Mouse (Mus musculus) kidney, postnatal 10 days (tissue): Measurements from ENCODE around the gene Actl7a.

Source experiments
- DNase-seq: peaks from one replicate; pipeline ENCODE4 v3.0.0; 2021; ENCODE audit warnings: mixed read lengths

Actl7a gene

GRCm38 (mm10) chr4:56743363-56744195, at the start of gene Actl7a:
Gene Actl7a (plus strand): TSS chr4:56743413.
- DNase-seq: no peak

- no peak for DNase-seq
Measured at GRCm38 (mm10) chr4:56696401-56696800, 46.8 kb upstream of the Actl7a start.

- DNase-seq: no peak
Measured at GRCm38 (mm10) chr4:56698671-56699070, 44.5 kb upstream of the Actl7a start.

- DNase-seq: peak; percentile 23
Measured at GRCm38 (mm10) chr4:56702234-56702633, 41.0 kb upstream of the Actl7a start.

GRCm38 (mm10) chr4:56713155-56713554, 30.1 kb upstream of the Actl7a start:
- DNase-seq: no peak

GRCm38 (mm10) chr4:56716801-56717200, 26.4 kb upstream of the Actl7a start:
- DNase-seq: no peak

GRCm38 (mm10) chr4:56717932-56718331, 25.3 kb upstream of the Actl7a start:
- DNase-seq: no peak

- no peak for DNase-seq
Measured at GRCm38 (mm10) chr4:56718573-56719442, 24.4 kb upstream of the Actl7a start.

GRCm38 (mm10) chr4:56719456-56719855, 23.8 kb upstream of the Actl7a start:
- no peak for DNase-seq

GRCm38 (mm10) chr4:56720403-56720802, 22.8 kb upstream of the Actl7a start:
- DNase-seq: no peak

- peak; percentile 57 for DNase-seq
Measured at GRCm38 (mm10) chr4:56721469-56721868, 21.7 kb upstream of the Actl7a start.

GRCm38 (mm10) chr4:56722346-56722745, 20.9 kb upstream of the Actl7a start:
- no peak for DNase-seq

- DNase-seq: no peak
Measured at GRCm38 (mm10) chr4:56723237-56723636, 20.0 kb upstream of the Actl7a start.

- peak; percentile 28 for DNase-seq
Measured at GRCm38 (mm10) chr4:56725839-56726238, 17.4 kb upstream of the Actl7a start.

- no peak for DNase-seq
Measured at GRCm38 (mm10) chr4:56740020-56740485, 3.2 kb upstream of the Actl7a start, which contains the start of gene Gm26657. Gene Gm26657 (plus strand): TSS chr4:56740070.

GRCm38 (mm10) chr4:56740611-56741010, 2.6 kb upstream of the Actl7a start:
- no peak for DNase-seq

- no peak for DNase-seq
Measured at GRCm38 (mm10) chr4:56741041-56741493, 2.1 kb upstream of the Actl7a start, which contains the start of gene Actl7b. Gene Actl7b (minus strand): TSS chr4:56741443.

GRCm38 (mm10) chr4:56742698-56743097, 515 bp upstream of the Actl7a start:
- no peak for DNase-seq

- no peak for DNase-seq
Measured at GRCm38 (mm10) chr4:56746345-56746744, 3.1 kb downstream of the Actl7a start.

GRCm38 (mm10) chr4:56747456-56747855, 4.2 kb downstream of the Actl7a start:
- no peak for DNase-seq

- DNase-seq: no peak
Measured at GRCm38 (mm10) chr4:56756021-56756420, 12.8 kb downstream of the Actl7a start.

- DNase-seq: no peak
Measured at GRCm38 (mm10) chr4:56756966-56757600, 13.9 kb downstream of the Actl7a start.

GRCm38 (mm10) chr4:56757693-56758092, 14.5 kb downstream of the Actl7a start:
- DNase-seq: no peak
